ENCODE assay signal across 21 mouse cellular contexts in genomic region chr4:27787070-27787469, GRCm38 (mm10).
DNase-seq lines count a peak whose midpoint lies in the region; ATAC-seq lines count a peak whose summit lies in the region.
"Had no signal": no experiment of that assay in that cellular context is flagged by ENCODE, and none has a peak within 500 bp of the region (broad histone marks: within the 10 kb centered on the region; RNA-seq: fewer than 3 reads in every experiment).

No protein-coding gene starts in this region.

- peak; percentile 14 for DNase-seq in midbrain, embryonic 10.5 days (ENCODE audit: low spot score)
- peak; percentile 40 for DNase-seq in hindbrain, embryonic 10.5 days (ENCODE audit: low spot score)
- peak; percentile 95 for DNase-seq in midbrain, embryonic 11.5 days (ENCODE audit: low spot score, missing footprints)
- DNase-seq in urinary bladder, postnatal 10 days (ENCODE audit: low spot score), result no peak
- DNase-seq in left cerebral cortex, adult 9 months (ENCODE audit: low spot score in 2 of 2), result no peak
- DNase-seq in lung, postnatal 10 days, result no peak
- no peak for DNase-seq in gastrocnemius, postnatal 25 days
- DNase-seq: adrenal gland, postnatal 36 days; cerebellum, postnatal 10 days; gastrocnemius, adult 2 months; heart, adult 18-20 months; kidney, adult 8-10 months; kidney, postnatal 36 days; left cerebral cortex, postnatal 4 days; liver, embryonic 13.5 days; lung, postnatal 14 days; right cerebral cortex, postnatal 4 days had no signal

- no peak overlapping the region for H3K9ac ChIP-seq in midbrain, embryonic 16.5 days (ENCODE audit: low read depth, low read length)
- H3K9ac ChIP-seq in midbrain, embryonic 11.5 days (ENCODE audit: low read length), result no peak overlapping the region
- H3K9ac ChIP-seq: forebrain, embryonic 13.5 days; heart, embryonic 15.5 days; liver, embryonic 13.5 days had no signal

- no peak for ATAC-seq in midbrain, embryonic 16.5 days
- ATAC-seq in midbrain, embryonic 11.5 days (ENCODE audit: low FRiP score), result peak; percentile 87
- ATAC-seq: activated CD4-positive, CD25-positive, alpha-beta regulatory T cell, adult 4 months; forebrain, embryonic 13.5 days had no signal

- H3K4me2 ChIP-seq in midbrain, embryonic 16.5 days (ENCODE audit: low read length), result no peak overlapping the region
- no peak overlapping the region for H3K4me2 ChIP-seq in midbrain, embryonic 11.5 days
- H3K4me2 ChIP-seq: forebrain, embryonic 13.5 days; heart, embryonic 15.5 days; liver, embryonic 13.5 days had no signal

- H3K36me3 ChIP-seq in midbrain, embryonic 10.5 days, result no peaks in the 10 kb centered on the region
- no peaks in the 10 kb centered on the region for H3K36me3 ChIP-seq in midbrain, embryonic 16.5 days (ENCODE audit: control insufficient read depth, insufficient read depth, low read length)
- no peaks in the 10 kb centered on the region for H3K36me3 ChIP-seq in hindbrain, embryonic 10.5 days
- no peaks in the 10 kb centered on the region for H3K36me3 ChIP-seq in midbrain, embryonic 11.5 days (ENCODE audit: control insufficient read depth, insufficient read depth, low read length)
- H3K36me3 ChIP-seq: heart, embryonic 15.5 days; liver, embryonic 13.5 days had no signal

- peaks cover 36% of the 10 kb centered on the region for H3K27me3 ChIP-seq in midbrain, embryonic 10.5 days (ENCODE audit: low read depth, poor library complexity, severe bottlenecking)
- H3K27me3 ChIP-seq in midbrain, embryonic 16.5 days (ENCODE audit: control insufficient read depth, insufficient read depth, low read depth, low read length), result peaks cover 2% of the 10 kb centered on the region; the same call in 1 of the 2 replicates
- peaks cover 17% of the 10 kb centered on the region for H3K27me3 ChIP-seq in hindbrain, embryonic 10.5 days (ENCODE audit: insufficient read depth, poor library complexity, severe bottlenecking)
- H3K27me3 ChIP-seq in midbrain, embryonic 11.5 days (ENCODE audit: control insufficient read depth, insufficient read depth, low read length), result no peaks in the 10 kb centered on the region
- H3K27me3 ChIP-seq: forebrain, embryonic 13.5 days; heart, embryonic 15.5 days; liver, embryonic 13.5 days had no signal

- peaks cover 21% of the 10 kb centered on the region for H3K4me1 ChIP-seq in midbrain, embryonic 10.5 days
- no peaks in the 10 kb centered on the region for H3K4me1 ChIP-seq in midbrain, embryonic 16.5 days (ENCODE audit: control insufficient read depth, insufficient read depth, low read length)
- H3K4me1 ChIP-seq in hindbrain, embryonic 10.5 days (replicated peaks), result peaks cover 22% of the 10 kb centered on the region
- peaks cover 4% of the 10 kb centered on the region; the same call in 1 of the 2 replicates for H3K4me1 ChIP-seq in midbrain, embryonic 11.5 days (ENCODE audit: control insufficient read depth, insufficient read depth, low read length)
- H3K4me1 ChIP-seq: forebrain, embryonic 13.5 days; heart, embryonic 15.5 days; liver, embryonic 13.5 days had no signal

- H3K4me3 ChIP-seq in midbrain, embryonic 10.5 days, result no peak overlapping the region
- H3K4me3 ChIP-seq in midbrain, embryonic 16.5 days (ENCODE audit: low read depth, low read length), result no peak overlapping the region
- no peak overlapping the region for H3K4me3 ChIP-seq in hindbrain, embryonic 10.5 days
- H3K4me3 ChIP-seq in midbrain, embryonic 11.5 days (ENCODE audit: low read depth, low read length), result no peak overlapping the region
- H3K4me3 ChIP-seq: forebrain, embryonic 13.5 days; gastrocnemius, adult 2 months; heart, embryonic 15.5 days; liver, embryonic 13.5 days had no signal

- H3K27ac ChIP-seq in midbrain, embryonic 10.5 days (replicated peaks), result no peak overlapping the region
- no peak overlapping the region for H3K27ac ChIP-seq in midbrain, embryonic 16.5 days (ENCODE audit: low read length)
- H3K27ac ChIP-seq in hindbrain, embryonic 10.5 days, result no peak overlapping the region; the same call in 1 of the 2 replicates
- H3K27ac ChIP-seq in midbrain, embryonic 11.5 days (ENCODE audit: low read depth, low read length), result no peak overlapping the region
- H3K27ac ChIP-seq: forebrain, embryonic 13.5 days; gastrocnemius, adult 2 months; heart, embryonic 15.5 days; liver, embryonic 13.5 days had no signal

- H3K9me3 ChIP-seq in midbrain, embryonic 10.5 days (replicated peaks), result no peaks in the 10 kb centered on the region; the same call in 1 of the 2 replicates
- H3K9me3 ChIP-seq in midbrain, embryonic 16.5 days (replicated peaks; ENCODE audit: control insufficient read depth, low read length, poor library complexity, severe bottlenecking), result no peaks in the 10 kb centered on the region
- H3K9me3 ChIP-seq in hindbrain, embryonic 10.5 days, result no peaks in the 10 kb centered on the region
- no peaks in the 10 kb centered on the region for H3K9me3 ChIP-seq in midbrain, embryonic 11.5 days (ENCODE audit: control insufficient read depth, low read length)
- H3K9me3 ChIP-seq: forebrain, embryonic 13.5 days; heart, embryonic 15.5 days; liver, embryonic 13.5 days had no signal

- WGBS in midbrain, embryonic 10.5 days, result 44% methylated on average over 4 of the region's 4 CpGs
- WGBS in midbrain, embryonic 16.5 days, result 26% methylated on average over 4 of the region's 4 CpGs
- WGBS in hindbrain, embryonic 10.5 days, result 20% methylated on average over 4 of the region's 4 CpGs
- 35% methylated on average over 4 of the region's 4 CpGs for WGBS in midbrain, embryonic 11.5 days

Comparison
In these comparisons a context has a peak if more than half of its experiments do, and no peak if none do; other contexts are left out.
1. DNase-seq: peak in midbrain, embryonic 10.5 days (single experiment), hindbrain, embryonic 10.5 days (single experiment) and midbrain, embryonic 11.5 days (single experiment); none in urinary bladder, postnatal 10 days (single experiment), left cerebral cortex, adult 9 months (0 of 2), lung, postnatal 10 days (single experiment) and gastrocnemius, postnatal 25 days (single experiment).